Mouse (Mus musculus) G1E (cell line): ENCODE data around the gene Kctd8. TPM values are rescaled to one million over a fixed set of nuclear protein-coding genes. Genes with fewer than 3 reads are reported as not detected.

ENCODE experiments used
- ATAC-seq: 2 replicates; pipeline ENCODE4 v1.8.0; 2016; ENCODE audit warnings: mild to moderate bottlenecking; ENCODE audit not compliant: insufficient number of reproducible peaks, poor library complexity, low FRiP score, severe bottlenecking; ENCODE audit errors: extremely low read depth
- DNase-seq: peaks from one replicate; pipeline ENCODE4 v3.0.0; 2012; ENCODE audit warnings: low spot score
- H3K27me3 ChIP-seq: 2 replicates; pipeline ENCODE4 v1.6.1; 2012; ENCODE audit warnings: mild to moderate bottlenecking, low read length, inconsistent platforms; ENCODE audit not compliant: insufficient read depth
- H3K36me3 ChIP-seq: replicated peaks from 2 replicates; pipeline ENCODE3; 2012; ENCODE audit warnings: mild to moderate bottlenecking, inconsistent platforms
- H3K4me1 ChIP-seq: 2 replicates; pipeline ENCODE4 v1.6.1; 2012; ENCODE audit warnings: low read depth, low read length, inconsistent platforms, mixed read lengths; ENCODE audit not compliant: insufficient read depth
- H3K4me3 ChIP-seq: 2 replicates; pipeline ENCODE4 v1.5.1; 2012; ENCODE audit warnings: low read depth, mild to moderate bottlenecking, inconsistent platforms, low read length, moderate library complexity, mixed read lengths
- H3K9me3 ChIP-seq: replicated peaks from 2 replicates; pipeline ENCODE4 v1.6.1; 2012; ENCODE audit warnings: inconsistent platforms
- CTCF ChIP-seq: IDR thresholded peaks from 2 replicates; pipeline ENCODE4 v1.5.1; 2012; ENCODE audit warnings: low read depth, low read length, inconsistent platforms, mixed read lengths
- GATA1 ChIP-seq: IDR thresholded peaks from 2 replicates; pipeline ENCODE4 v1.6.1; 2012; ENCODE audit warnings: borderline replicate concordance, low read length, inconsistent platforms, mixed read lengths
- GATA2 ChIP-seq: IDR thresholded peaks from 2 replicates; pipeline ENCODE4 v1.6.1; 2012; ENCODE audit warnings: low read depth, low read length, inconsistent platforms, borderline replicate concordance
- POLR2AphosphoS5 ChIP-seq: IDR thresholded peaks from 2 replicates; pipeline ENCODE4 v1.6.1; 2012; ENCODE audit warnings: low read depth, low read length, inconsistent platforms; ENCODE audit not compliant: insufficient replicate concordance
- TAL1 ChIP-seq: conservative IDR thresholded peaks from 2 replicates; pipeline ENCODE4 v1.6.1; 2012; ENCODE audit warnings: low read depth, low read length, inconsistent platforms, mixed read lengths
- polyA plus RNA-seq: library from polyadenylated mRNA; stranded (reverse); fragments of >175 nt; gene quantifications from 2 replicates; pipeline ENCODE4 v1.2.3, GENCODE M21; 2012
- total RNA-seq, 2 experiments: library from RNA; stranded (forward) in 1 of 2; stranded (reverse) in 1 of 2; fragments of 200-1000 nt in 1 of 2; fragments of >200 nt in 1 of 2; fragmentation: Nextera tagmentation in 1 of 2; gene quantifications; 2 replicates each; pipeline ENCODE4 v1.2.3; 2014 to 2017

Gene Kctd8
- total and polyA plus RNA-seq, 3 experiments: not detected

DNA sequence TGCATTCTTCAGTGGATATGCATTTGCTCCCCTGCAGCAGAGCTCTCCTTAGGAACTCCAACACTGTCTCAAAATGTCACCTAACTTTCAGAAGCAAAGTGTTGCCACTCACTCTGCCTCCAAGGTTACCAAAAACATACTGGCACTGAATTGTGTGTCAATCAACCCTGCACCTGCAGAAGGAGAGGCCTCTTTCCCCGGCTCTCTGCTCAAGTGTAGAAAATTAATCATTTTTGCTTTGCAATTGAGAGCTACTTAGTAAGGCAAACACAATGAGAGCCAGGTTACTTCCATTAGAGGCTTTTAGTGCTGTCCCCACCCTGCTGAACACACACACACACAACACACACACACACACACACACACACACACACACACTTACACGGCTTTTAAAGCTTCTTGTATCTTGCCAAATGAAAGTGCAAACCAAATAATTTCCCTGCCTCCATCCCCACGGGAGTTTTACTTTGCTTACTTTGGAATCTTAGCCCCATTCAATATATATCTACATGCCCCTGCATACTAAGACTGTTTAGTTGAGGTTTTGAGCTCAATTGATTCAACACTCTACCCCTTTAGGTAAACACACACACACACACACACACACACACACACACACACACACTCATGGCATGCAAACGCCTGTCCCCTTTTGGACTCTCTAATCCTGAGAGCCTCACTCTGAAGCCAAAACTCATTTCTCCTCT is 2.4 kb downstream of the Kctd8 start:
- no peaks in the 10 kb centered on the region for H3K36me3 ChIP-seq
- ATAC-seq (no peak), DNase-seq (no peak)
- TF ChIP-seq CTCF: no peak
- no peak for TF ChIP-seq GATA2
- no peak for TF ChIP-seq TAL1
- no peak for TF ChIP-seq POLR2AphosphoS5
- TF ChIP-seq GATA1: no peak
- H3K9me3 ChIP-seq: peaks cover 16% of the 10 kb centered on the region
- H3K4me3 ChIP-seq: no peak overlapping the region
- no peaks in the 10 kb centered on the region for H3K4me1 ChIP-seq
- H3K27me3 ChIP-seq: no peaks in the 10 kb centered on the region

DNA sequence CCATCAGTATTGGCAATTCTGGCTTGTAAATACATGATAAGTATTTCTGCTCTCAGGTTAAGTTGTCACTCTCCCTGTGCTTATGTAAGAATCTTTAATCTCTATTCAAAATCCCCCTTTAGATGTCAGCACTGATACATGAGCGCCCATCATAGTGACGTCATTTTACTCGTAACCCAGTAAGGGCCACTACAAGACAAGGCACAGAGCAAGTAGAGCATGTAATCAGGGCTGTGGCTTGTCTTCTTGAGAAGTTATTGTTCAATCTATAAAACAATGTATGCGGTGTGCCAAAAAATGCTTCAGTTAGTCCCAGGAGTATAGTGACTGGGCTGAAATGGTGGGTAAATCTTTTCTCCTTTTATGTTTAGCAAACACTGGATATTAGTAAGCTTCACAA is 13.9 kb downstream of the Kctd8 start:
- no peak for TF ChIP-seq CTCF
- TF ChIP-seq TAL1: no peak
- ATAC-seq (no peak), DNase-seq (no peak)
- Histone ChIP-seq H3K9me3 (no peaks in the 10 kb centered on the region), H3K4me1 (no peaks in the 10 kb centered on the region), H3K36me3 (no peaks in the 10 kb centered on the region), H3K4me3 (no peak overlapping the region), H3K27me3 (no peaks in the 10 kb centered on the region)

DNA sequence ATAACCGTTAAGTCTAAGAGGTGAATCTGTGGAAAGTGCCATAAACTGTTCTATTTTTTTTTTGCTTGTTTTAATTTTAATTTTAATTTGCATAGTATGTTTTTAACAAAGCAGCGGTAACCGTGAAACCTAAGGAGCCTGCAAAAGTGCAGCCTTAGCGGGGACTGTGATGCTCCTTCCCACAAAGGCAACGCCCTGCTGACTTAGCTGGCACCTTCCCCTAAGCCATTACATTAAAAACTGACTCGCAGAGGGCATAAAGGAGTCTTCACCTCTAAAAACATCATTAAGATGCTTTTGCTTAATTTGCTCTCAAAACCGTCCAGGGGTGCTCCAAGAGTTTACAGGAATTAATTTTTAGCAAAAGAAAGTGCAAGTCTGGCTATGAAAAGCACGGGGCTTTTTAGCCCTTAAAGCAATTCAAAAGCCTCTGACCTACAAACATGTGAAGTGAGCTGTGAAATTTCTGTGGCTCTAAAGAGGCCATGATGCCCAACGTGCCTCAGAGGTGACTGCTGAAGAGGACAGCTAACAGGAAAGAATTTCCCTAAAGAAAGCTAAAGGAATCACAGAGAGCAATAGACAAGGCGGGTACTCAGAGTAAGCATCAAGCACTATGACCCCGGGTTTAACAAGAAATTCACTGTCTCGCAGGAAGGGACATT is 16.8 kb downstream of the Kctd8 start:
- no peak for DNase-seq
- H3K9me3 ChIP-seq: no peaks in the 10 kb centered on the region
- no peaks in the 10 kb centered on the region for H3K27me3 ChIP-seq
- ATAC-seq: no peak
- no peaks in the 10 kb centered on the region for H3K4me1 ChIP-seq
- no peak for TF ChIP-seq TAL1
- TF ChIP-seq POLR2AphosphoS5: no peak
- no peak for TF ChIP-seq GATA2
- no peaks in the 10 kb centered on the region for H3K36me3 ChIP-seq
- no peak overlapping the region for H3K4me3 ChIP-seq

DNA sequence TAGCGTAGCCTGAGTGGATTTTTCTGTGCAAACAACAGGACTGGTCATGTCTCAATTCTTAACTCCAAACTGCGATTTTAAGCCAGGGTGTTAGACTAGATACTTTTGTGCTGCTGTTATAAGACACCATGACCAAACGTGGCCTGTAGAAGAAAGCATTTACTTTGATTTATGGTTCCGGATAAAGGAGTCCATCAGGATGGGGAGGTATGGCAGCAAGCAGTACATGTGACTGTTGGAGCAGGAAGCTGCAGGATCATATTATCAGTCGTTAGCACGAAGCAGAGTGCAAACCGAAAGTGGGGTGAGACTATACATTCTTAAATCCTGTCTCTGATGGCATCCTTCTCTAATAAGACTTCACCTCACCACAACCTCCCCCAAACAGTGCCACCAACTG is 28.9 kb downstream of the Kctd8 start:
- ATAC-seq: no peak

DNA sequence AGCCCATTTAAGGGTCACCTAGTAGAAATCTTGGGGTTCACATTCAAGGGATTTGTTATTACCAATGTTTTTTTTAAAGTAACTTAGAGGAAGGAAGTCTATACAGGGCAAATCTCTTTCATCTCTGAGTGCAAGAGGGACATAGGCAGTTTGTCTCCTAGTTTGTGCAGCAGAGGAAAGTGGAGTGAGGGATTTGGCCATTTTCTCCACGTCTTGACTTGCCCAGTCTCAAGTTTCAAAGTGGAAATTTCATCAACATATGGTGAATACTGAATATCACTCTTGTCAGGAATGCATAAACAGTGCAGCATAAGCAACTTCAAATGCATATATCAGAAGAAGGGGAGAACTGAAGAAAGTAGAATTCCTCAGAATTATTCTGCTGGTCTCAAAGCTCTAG is 39.8 kb downstream of the Kctd8 start:
- DNase-seq (no peak), ATAC-seq (no peak)
- H3K4me3 ChIP-seq: no peak overlapping the region
- H3K36me3 ChIP-seq: no peaks in the 10 kb centered on the region
- H3K27me3 ChIP-seq: no peaks in the 10 kb centered on the region
- H3K4me1 ChIP-seq: no peaks in the 10 kb centered on the region
- TF ChIP-seq GATA1 (no peak), GATA2 (no peak), TAL1 (no peak), CTCF (no peak), POLR2AphosphoS5 (no peak)
- no peaks in the 10 kb centered on the region for H3K9me3 ChIP-seq

More for the DNA sequence above, 28.9 kb downstream of the Kctd8 start:
- H3K36me3 ChIP-seq: no peaks in the 10 kb centered on the region
- H3K9me3 ChIP-seq: no peaks in the 10 kb centered on the region
- TF ChIP-seq GATA2 (no peak), POLR2AphosphoS5 (no peak), TAL1 (no peak), CTCF (no peak), GATA1 (no peak)
- H3K4me1 ChIP-seq: no peaks in the 10 kb centered on the region
- H3K4me3 ChIP-seq: no peak overlapping the region
- no peak for DNase-seq
- H3K27me3 ChIP-seq: no peaks in the 10 kb centered on the region

DNA sequence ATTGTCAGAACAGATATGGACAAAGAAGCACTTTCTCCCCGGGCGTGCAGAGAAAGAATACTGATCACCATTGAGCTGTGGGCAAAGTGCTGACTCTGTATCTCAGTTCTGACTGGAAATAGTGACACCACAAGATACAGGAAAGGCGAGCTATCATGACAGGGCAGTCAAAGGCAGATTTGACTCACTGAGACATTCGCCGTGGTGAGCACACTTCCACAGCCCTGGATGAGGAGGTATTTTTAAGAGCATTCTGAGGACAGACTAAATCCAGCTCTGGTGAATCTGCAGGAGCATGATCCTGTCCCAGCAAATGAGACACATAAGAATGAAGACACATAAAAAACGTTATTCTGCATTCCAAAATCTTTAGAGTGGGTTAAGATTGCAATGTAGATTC is 49.1 kb downstream of the Kctd8 start:
- Histone ChIP-seq H3K27me3 (no peaks in the 10 kb centered on the region), H3K4me3 (no peak overlapping the region), H3K4me1 (no peaks in the 10 kb centered on the region), H3K9me3 (no peaks in the 10 kb centered on the region), H3K36me3 (no peaks in the 10 kb centered on the region)
- no peak for TF ChIP-seq TAL1
- no peak for TF ChIP-seq POLR2AphosphoS5
- no peak for TF ChIP-seq GATA1
- TF ChIP-seq CTCF: no peak
- no peak for TF ChIP-seq GATA2
- ATAC-seq (no peak), DNase-seq (no peak)
